Mouse (Mus musculus) layer of hippocampus, adult 9-10 months (tissue): ENCODE measurements around the gene Srsf3.
"Not testable (repeated sequence)": the region's sequence is repeated elsewhere in the genome, so short reads cannot be mapped to it uniquely, and the experiment has no call there.

Source experiments
- DNase-seq: peaks from one replicate; pipeline ENCODE4 v3.0.0; 2022; ENCODE audit warnings: low spot score

Srsf3 gene

DNA sequence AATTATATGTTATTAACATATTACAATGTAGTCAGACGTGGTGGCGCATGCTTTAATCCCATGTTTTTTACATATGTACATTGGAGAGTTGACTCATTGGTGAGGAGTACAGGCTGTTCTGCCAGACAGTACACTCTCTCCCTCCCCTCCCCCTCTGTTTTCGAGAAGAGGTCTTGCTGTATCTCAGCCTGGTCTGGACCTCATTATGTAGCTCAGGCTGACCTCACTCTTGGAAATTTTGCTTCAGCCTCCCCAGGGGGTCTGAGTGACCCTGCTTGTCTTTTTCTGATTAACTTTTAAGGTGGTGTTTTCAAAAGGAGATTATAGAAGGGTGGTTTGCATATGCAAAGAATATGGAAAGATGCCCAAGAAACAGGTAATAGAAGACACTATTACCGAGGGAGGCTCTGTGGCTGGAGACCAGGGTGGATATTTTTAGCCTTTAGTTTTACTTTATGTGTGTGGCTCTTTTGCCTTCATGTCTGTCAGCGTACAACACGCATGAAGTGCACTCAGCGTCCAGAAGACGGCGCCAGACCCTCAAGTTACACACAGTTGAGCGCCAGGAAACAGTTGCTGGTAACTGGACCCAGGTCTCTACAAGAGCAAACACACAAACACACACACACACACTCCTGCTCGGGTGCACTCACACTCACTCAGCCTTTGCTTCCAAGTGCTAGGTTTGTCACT is 14.0 kb upstream of the Srsf3 start:
- no peak for DNase-seq

DNA sequence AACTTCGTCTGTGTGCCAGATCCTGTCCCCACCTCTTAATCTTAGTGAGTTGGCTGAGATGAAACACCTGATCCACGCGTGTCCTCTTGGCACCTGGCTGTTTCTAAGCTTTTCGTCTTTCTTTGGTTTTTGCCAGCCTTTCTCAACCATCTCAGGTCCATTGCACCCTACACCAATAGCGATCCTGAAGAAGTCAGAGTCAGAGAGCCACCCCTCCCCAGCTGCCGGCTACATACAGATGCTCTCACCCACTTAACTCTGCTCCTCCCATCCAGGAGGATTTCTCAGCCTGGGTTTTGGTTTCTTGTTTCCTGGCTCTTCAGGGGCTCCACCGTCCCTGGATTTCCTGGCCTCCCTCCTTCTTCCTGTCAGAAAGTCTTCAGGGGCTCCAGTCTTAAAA is 13.0 kb upstream of the Srsf3 start:
- DNase-seq = no peak

- DNase-seq = no peak
These were observed 12.0 kb upstream of the Srsf3 start for GRCm38 (mm10) chr17:29020444-29020843.

DNA sequence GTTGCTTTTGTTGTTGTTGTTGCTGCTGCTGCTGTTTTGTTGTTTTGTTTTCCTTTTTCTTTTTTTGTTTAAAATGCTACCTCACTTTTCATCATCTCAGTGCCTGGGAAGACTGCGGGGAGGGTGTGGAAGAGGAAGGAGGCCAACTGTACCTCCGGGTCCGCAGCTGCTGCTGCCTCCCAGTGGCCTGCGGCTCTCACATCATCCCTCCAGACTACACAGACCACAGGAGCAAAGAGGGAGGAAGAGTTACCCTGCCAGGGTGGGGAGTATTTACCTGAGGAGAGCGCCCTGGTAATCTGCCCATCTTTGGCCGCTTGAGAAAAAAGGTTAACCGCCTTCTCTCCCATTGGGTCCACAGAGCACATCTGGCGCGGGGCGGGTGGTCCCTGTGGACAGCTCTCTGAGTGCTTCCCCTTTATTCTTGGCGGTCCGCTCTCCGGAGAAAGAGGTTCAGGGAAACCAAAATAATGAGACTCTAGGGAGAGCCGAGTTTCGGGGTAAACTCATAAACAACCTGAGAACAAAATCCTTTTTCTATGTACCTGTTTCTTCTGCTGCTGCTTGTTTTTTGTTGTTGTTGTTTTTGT is 10.1 kb upstream of the Srsf3 start:
- no peak for DNase-seq

DNA sequence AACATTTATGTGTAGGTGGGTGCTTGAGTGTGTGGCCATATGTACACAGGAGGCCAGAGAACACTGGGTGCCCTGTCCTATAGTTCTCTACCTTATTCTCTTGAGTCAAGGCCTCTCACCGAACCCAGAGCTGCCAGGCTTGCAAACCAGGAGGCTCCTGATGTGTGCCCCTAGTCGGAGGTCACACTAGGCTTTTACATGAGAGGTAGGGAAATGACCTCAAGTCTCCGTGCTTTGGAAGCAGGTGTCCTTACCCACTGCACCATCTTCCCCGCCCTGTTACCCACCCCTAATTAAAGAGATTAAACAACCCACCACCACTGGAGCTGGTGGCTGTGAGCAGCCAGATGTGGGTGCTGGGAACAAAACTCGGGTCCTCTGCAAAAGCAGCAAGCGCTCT is 9.1 kb upstream of the Srsf3 start:
- no peak for DNase-seq

GRCm38 (mm10) chr17:29024047-29024892 is 8.2 kb upstream of the Srsf3 start:
- no peak for DNase-seq

DNA sequence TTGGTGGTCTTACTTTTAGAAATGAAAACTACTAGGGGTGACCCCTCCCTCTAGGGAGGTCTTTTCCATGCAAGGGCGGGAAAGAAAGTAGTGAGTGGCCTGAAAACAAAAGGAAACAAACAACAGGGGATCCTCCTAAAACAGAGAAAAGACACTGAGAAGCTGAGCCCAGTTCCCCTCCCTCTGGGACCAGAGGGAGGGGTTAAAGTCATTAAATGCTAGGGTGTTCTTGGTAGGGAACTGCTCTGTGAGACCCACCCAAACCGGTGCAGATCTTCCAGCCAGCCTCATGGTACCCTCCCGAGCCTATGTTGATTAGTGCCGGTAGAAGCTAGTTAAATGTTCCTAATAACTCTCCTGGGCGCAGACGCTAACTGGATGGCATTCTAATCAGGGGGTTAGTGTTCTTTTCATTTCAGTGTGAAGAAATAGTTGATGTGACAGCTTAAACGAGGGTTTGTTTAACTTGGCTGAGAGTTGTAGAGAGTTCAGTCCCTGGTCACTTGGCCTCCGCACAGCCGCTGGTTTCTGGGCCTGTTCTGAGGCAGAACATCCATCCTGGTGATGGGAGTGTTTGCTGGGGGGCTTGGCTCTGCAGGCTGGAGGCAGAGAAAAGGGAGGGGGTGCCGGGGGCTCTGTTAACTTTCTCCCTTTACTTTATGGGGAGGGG is 7.4 kb upstream of the Srsf3 start:
- DNase-seq = no peak

GRCm38 (mm10) chr17:29026652-29027356 is 5.6 kb upstream of the Srsf3 start:
- no peak for DNase-seq

DNA sequence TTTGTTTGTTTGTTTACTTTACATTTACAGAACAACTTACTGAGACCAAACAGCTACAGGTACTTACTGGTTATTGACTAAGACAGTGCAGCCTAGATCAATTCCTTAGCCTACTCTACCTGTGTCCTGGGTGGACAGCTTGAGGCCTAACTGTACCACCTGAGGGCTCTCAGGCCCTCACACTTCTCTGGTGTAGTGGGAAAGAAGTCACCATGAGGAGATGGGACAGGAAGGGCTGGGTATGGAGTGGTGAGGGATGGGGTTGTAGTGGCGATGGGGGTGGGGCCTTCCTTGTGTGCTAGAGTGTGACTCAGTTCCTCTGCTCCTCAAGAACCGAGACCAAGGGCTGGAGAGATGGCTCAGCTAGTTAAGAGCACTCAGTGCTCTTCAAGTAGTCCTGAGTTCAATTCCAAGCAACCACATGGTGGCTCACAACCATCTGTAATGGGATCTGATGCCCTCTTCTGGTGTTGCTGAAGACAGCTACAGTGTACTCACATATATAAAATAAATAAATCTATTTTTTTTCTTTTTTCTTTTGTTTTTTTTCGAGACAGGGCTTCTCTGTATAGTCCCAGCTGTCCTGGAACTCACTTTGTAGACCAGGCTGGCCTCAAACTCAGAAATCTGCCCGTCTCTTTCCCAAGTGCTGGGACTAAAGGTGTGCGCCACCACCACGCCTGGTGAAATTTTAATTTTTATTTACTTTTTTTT is 1.9 kb upstream of the Srsf3 start:
- DNase-seq = no peak

- not testable (repeated sequence) for DNase-seq
These were observed 1.2 kb upstream of the Srsf3 start for GRCm38 (mm10) chr17:29031085-29031711.

DNA sequence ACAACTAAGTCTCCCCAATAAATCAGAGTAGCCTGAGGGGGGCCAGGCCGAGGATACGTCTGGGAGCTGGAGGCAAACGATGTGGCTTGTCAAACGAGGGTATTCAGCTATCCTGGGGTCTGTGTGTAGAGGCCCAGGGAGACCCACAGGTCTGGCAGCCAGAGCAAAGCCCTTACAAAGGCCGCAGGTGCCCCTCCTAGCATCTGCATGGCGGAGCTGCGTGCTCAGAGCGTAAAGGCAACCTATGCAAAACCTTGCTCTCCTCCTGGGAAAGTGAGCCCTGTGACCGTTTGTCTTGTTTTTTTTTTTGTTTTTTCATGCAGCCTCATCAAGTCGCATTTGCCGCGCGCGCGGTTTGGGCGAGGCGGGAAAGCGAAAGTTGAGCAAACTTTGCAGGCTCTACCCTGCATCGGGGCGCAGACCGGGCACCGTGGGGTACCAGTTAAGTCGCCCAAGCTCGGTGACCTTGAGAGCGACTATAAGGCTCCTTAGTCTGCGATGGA is 606 bp upstream of the Srsf3 start:
- no peak for DNase-seq

DNA sequence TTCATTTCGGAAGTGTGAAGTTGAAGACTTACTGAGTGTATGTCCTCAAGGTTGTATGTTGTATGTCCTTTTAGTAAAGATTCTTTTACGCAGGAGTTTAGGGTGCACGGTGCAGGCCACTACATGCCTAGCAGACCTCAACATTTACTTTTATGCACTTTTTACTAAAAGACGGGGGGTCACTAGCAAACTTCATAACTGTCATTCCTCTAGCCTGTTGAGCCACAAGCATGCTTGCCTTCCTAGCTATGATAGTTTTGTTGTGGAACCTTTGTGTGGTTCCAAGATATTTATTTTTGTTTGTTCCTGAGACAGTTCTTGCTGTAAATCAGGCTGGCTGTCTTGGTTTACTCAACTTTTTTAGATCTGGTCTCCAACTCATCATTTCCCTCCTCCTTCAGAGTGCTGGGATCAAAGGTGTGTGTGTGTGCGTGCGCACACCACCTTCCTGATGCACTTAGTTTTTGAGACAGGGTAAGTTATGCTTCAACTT is 1.2 kb downstream of the Srsf3 start:
- no peak for DNase-seq

DNA sequence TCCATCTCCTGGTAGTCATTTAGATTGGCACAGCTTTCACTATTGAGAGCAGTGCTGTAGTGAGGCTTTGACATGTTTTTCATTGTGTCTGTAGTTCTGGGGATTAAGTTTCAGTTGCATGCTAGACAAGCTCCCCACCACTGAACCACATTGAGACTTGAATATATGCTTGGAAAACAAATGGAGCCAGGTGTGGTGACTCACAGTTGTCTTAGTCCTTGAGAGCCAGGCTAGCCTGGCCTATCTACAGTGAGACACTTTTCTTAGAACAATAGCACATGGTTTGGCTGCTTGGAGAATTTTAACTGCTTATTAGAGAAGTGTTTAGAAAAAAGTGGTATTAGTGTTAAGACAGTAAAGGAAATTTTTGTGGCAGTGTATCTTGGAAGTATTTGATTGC is 1.8 kb downstream of the Srsf3 start:
- DNase-seq = no peak

- DNase-seq = no peak
These were observed 3.1 kb downstream of the Srsf3 start for GRCm38 (mm10) chr17:29035506-29035905.

- no peak for DNase-seq
These were observed 6.9 kb downstream of the Srsf3 start for GRCm38 (mm10) chr17:29039351-29039750.

DNA sequence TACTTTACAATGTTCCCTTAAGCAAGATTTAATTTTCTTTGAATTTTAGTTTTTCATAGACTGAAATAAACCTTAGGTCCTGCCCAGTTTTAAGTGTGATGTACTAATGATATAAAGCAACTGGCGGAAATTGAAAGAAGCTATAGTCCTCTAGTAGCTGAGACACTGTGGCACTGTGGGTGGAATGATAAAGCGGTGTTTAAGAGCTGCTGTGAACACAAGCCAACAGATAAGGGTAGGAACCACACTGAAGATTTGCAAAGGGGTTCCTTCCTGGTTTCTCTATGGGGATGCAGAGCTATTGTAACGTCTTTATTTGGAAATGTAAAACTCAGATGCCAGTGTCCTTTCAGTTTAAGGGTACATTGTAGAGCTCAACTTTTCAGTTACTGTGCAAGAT is 9.2 kb downstream of the Srsf3 start:
- DNase-seq = not testable (repeated sequence)

GRCm38 (mm10) chr17:29042569-29042968 is 10.1 kb downstream of the Srsf3 start:
- no peak for DNase-seq

GRCm38 (mm10) chr17:29043583-29043982 is 11.2 kb downstream of the Srsf3 start:
- no peak for DNase-seq

- DNase-seq = no peak
These were observed 11.9 kb downstream of the Srsf3 start for GRCm38 (mm10) chr17:29044146-29044924.

- no peak for DNase-seq
These were observed 12.5 kb downstream of the Srsf3 start for GRCm38 (mm10) chr17:29044925-29045319.
